Mouse (Mus musculus): ENCODE results near the gene Trp53rka. TPM values are rescaled to one million over a fixed set of nuclear protein-coding genes. Genes with fewer than 3 reads are reported as not detected.

Trp53rka gene
- total RNA-seq, 2 experiments from 2014 or later, result 8.3 to 9.2 TPM

- no peak for DNase-seq
Measured at GRCm38 (mm10) chr2:165486401-165486800, 6.7 kb downstream of the Trp53rka start.

GRCm38 (mm10) chr2:165485826-165486225, 7.3 kb downstream of the Trp53rka start:
- no peak for DNase-seq

GRCm38 (mm10) chr2:165484152-165484551, 9.0 kb downstream of the Trp53rka start:
- no peak for DNase-seq

- DNase-seq, result no peak
Measured at GRCm38 (mm10) chr2:165482003-165482402, 11.1 kb downstream of the Trp53rka start.

- DNase-seq, result no peak
Measured at GRCm38 (mm10) chr2:165475850-165476249, 17.3 kb downstream of the Trp53rka start.

- no peak for DNase-seq
Measured at GRCm38 (mm10) chr2:165475412-165475811, 17.7 kb downstream of the Trp53rka start.

- DNase-seq, result no peak
Measured at GRCm38 (mm10) chr2:165473003-165473402, 20.1 kb downstream of the Trp53rka start, which contains the start of gene Slc13a3. TSS of gene Slc13a3 (minus strand) at chr2:165473230.

- no peak for DNase-seq
Measured at GRCm38 (mm10) chr2:165471943-165472342, 21.2 kb downstream of the Trp53rka start.

- DNase-seq, result peak; percentile 15
Measured at GRCm38 (mm10) chr2:165470167-165470566, 23.0 kb downstream of the Trp53rka start.

GRCm38 (mm10) chr2:165467824-165468452, 25.2 kb downstream of the Trp53rka start:
- DNase-seq, result no peak

- no peak for DNase-seq
Measured at GRCm38 (mm10) chr2:165459663-165460062, 33.5 kb downstream of the Trp53rka start.

- DNase-seq, result no peak
Measured at GRCm38 (mm10) chr2:165458189-165458588, 34.9 kb downstream of the Trp53rka start.

GRCm38 (mm10) chr2:165456710-165457109, 36.4 kb downstream of the Trp53rka start:
- no peak for DNase-seq

- DNase-seq, result no peak
Measured at GRCm38 (mm10) chr2:165452730-165453693, 40.1 kb downstream of the Trp53rka start.

GRCm38 (mm10) chr2:165448475-165448874, 44.6 kb downstream of the Trp53rka start:
- no peak for DNase-seq

GRCm38 (mm10) chr2:165444861-165445260, 48.3 kb downstream of the Trp53rka start:
- no peak for DNase-seq

GRCm38 (mm10) chr2:165442981-165443380, 50.1 kb downstream of the Trp53rka start:
- no peak for DNase-seq

- no peak for DNase-seq
Measured at GRCm38 (mm10) chr2:165441613-165442012, 51.5 kb downstream of the Trp53rka start.

Other genes with a start within 250 kb of the Trp53rka start
- gene Slc35c2, start 205.5 kb downstream of the Trp53rka start, total RNA-seq (2021), result 10 to 100 TPM; 16.0 to 17.0 TPM
- gene Elmo2, start 166.8 kb downstream of the Trp53rka start, total RNA-seq (2021), result 10 to 100 TPM; 12.7 to 13.4 TPM
- gene Zfp663, start 124.6 kb downstream of the Trp53rka start, total RNA-seq (2021), result not detected
- gene Zfp334, start 105.1 kb downstream of the Trp53rka start, total RNA-seq (2021), result 1 to 10 TPM; 1.9 to 2.0 TPM
- gene Ocstamp, start 92.9 kb downstream of the Trp53rka start, total RNA-seq (2021), result under 1 TPM in 1 of 2 experiments, not detected in 1; 0.08 TPM
- under 1 TPM; 0.11 to 0.18 TPM for gene Slc13a3, start 20.1 kb downstream of the Trp53rka start, total RNA-seq (2021)
- gene Slc2a10, start 10.5 kb upstream of the Trp53rka start, total RNA-seq (2021), result 1 to 10 TPM; 1.3 to 1.6 TPM
- gene Eya2, start 101.7 kb upstream of the Trp53rka start, total RNA-seq (2021), result 1 to 10 TPM; 1.3 to 3.8 TPM